Mouse (Mus musculus) liver, postnatal 0 days (tissue): ENCODE measurements around the gene Fancd2. TPM values are rescaled to one million over a fixed set of nuclear protein-coding genes. Genes with fewer than 3 reads are reported as not detected.

Experiments
- ATAC-seq: fragments of 200-750 bp; cut with Nextera tagmentation; 2 replicates; pipeline ENCODE4 v1.8.0; 2017; ENCODE audit warnings: mild to moderate bottlenecking, moderate library complexity
- DNase-seq: peaks from one replicate; pipeline ENCODE4 v3.0.0-alpha.2; 2016
- H3K27ac ChIP-seq: fragments of 300-500 bp; sonication (generic); 2 replicates; pipeline ENCODE4 v1.5.1; 2014; ENCODE audit warnings: antibody characterized with exemption, moderate library complexity, mild to moderate bottlenecking, low read depth
- H3K27me3 ChIP-seq: fragments of 300-500 bp; sonication (generic); 2 replicates; pipeline ENCODE4 v1.6.1; 2014; ENCODE audit warnings: low read length, control low read depth, mixed read lengths; ENCODE audit not compliant: insufficient read depth
- H3K36me3 ChIP-seq: fragments of 300-500 bp; sonication (generic); replicated peaks from 2 replicates; pipeline ENCODE4 v1.6.1; 2014; ENCODE audit warnings: mild to moderate bottlenecking, control low read depth, low read length, moderate library complexity, mixed read lengths; ENCODE audit not compliant: insufficient read depth
- H3K4me1 ChIP-seq: fragments of 300-500 bp; sonication (generic); 2 replicates; pipeline ENCODE4 v1.6.1; 2014; ENCODE audit warnings: antibody characterized with exemption, mild to moderate bottlenecking, control low read depth; ENCODE audit not compliant: insufficient read depth
- H3K4me2 ChIP-seq: fragments of 300-500 bp; sonication (generic); 2 replicates; pipeline ENCODE4 v1.6.1; 2014; ENCODE audit warnings: low read depth, mild to moderate bottlenecking, low read length, moderate library complexity, mixed read lengths
- H3K4me3 ChIP-seq: fragments of 300-500 bp; sonication (generic); 2 replicates; pipeline ENCODE4 v1.5.1; 2014; ENCODE audit warnings: low read depth, low read length
- H3K9ac ChIP-seq: fragments of 300-500 bp; sonication (generic); replicated peaks from 2 replicates; pipeline ENCODE4 v1.6.1; 2014; ENCODE audit warnings: mild to moderate bottlenecking, moderate library complexity
- H3K9me3 ChIP-seq: fragments of 300-500 bp; sonication (generic); 2 replicates; pipeline ENCODE4 v1.6.1; 2016; ENCODE audit warnings: mild to moderate bottlenecking, control low read depth, low read length, mixed read lengths
- CTCF ChIP-seq: sonication (generic); IDR thresholded peaks from 2 replicates; pipeline ENCODE4 v1.5.1; 2016; ENCODE audit warnings: antibody characterized with exemption, low read depth
- EP300 ChIP-seq: IDR thresholded peaks from 2 replicates; pipeline ENCODE4 v1.6.1; 2016; ENCODE audit warnings: antibody characterized with exemption, low read depth, mild to moderate bottlenecking
- WGBS: fragments of 180-500 bp; shearing (Covaris S2); extraction: QIAGEN DNeasy Blood & Tissue Kit; methylation state at CpG from one replicate; pipeline ENCODE4 v1.1.7; 2014; ENCODE audit not compliant: insufficient replicate concordance; 5-methylcytosine and 5-hydroxymethylcytosine counted together
- polyA plus RNA-seq: library from polyadenylated mRNA; unstranded; fragments of >200 nt; fragmentation: Nextera tagmentation; extraction: Ambion mirVana; gene quantifications from 2 replicates; pipeline ENCODE4 v1.2.1, GENCODE M21; 2015

Gene Fancd2
- polyA plus RNA-seq, 1 experiment from 2014 or later = 4.5 TPM

GRCm38 (mm10) chr6:113502801-113503200, 28.7 kb upstream of the Fancd2 start:
- H3K27ac ChIP-seq = no peak overlapping the region
- WGBS = 66% methylated on average over 2 of the region's 2 CpGs
- TF ChIP-seq CTCF (no peak), EP300 (no peak)
- H3K9ac ChIP-seq = no peak overlapping the region
- no peaks in the 10 kb centered on the region for H3K4me1 ChIP-seq
- no peak overlapping the region for H3K4me2 ChIP-seq
- no peaks in the 10 kb centered on the region for H3K9me3 ChIP-seq
- no peak for DNase-seq
- no peak for ATAC-seq
- peaks cover 18% of the 10 kb centered on the region; the same call in 1 of the 2 replicates for H3K27me3 ChIP-seq
- H3K36me3 ChIP-seq = no peaks in the 10 kb centered on the region
- H3K4me3 ChIP-seq = no peak overlapping the region

- no peaks in the 10 kb centered on the region for H3K9me3 ChIP-seq
- H3K9ac ChIP-seq = no peak overlapping the region
- ATAC-seq (no peak), DNase-seq (no peak)
- H3K36me3 ChIP-seq = no peaks in the 10 kb centered on the region
- H3K4me1 ChIP-seq = no peaks in the 10 kb centered on the region
- no peak overlapping the region for H3K4me3 ChIP-seq
- 88% methylated on average over 1 of the region's 1 CpGs for WGBS
- no peak overlapping the region for H3K4me2 ChIP-seq
- no peak for TF ChIP-seq EP300
- no peak for TF ChIP-seq CTCF
- peaks cover 11% of the 10 kb centered on the region; the same call in 1 of the 2 replicates for H3K27me3 ChIP-seq
- H3K27ac ChIP-seq = no peak overlapping the region
Measured at GRCm38 (mm10) chr6:113505689-113506088, 25.8 kb upstream of the Fancd2 start.

GRCm38 (mm10) chr6:113507130-113507529, 24.4 kb upstream of the Fancd2 start:
- H3K4me1 ChIP-seq = no peaks in the 10 kb centered on the region
- no peak overlapping the region for H3K27ac ChIP-seq
- H3K27me3 ChIP-seq = no peaks in the 10 kb centered on the region
- no peaks in the 10 kb centered on the region for H3K36me3 ChIP-seq
- no peak overlapping the region for H3K9ac ChIP-seq
- DNase-seq (no peak), ATAC-seq (no peak)
- no peak for TF ChIP-seq CTCF
- no peak for TF ChIP-seq EP300
- H3K4me3 ChIP-seq = no peak overlapping the region
- no peak overlapping the region for H3K4me2 ChIP-seq
- no peaks in the 10 kb centered on the region for H3K9me3 ChIP-seq

GRCm38 (mm10) chr6:113508272-113508946, 23.1 kb upstream of the Fancd2 start:
- WGBS = 66% methylated on average over 7 of the region's 7 CpGs

GRCm38 (mm10) chr6:113508947-113509280, 22.6 kb upstream of the Fancd2 start:
- Histone ChIP-seq H3K4me3 (no peak overlapping the region), H3K36me3 (0 out of 2 replicates have a peak, but pooled peaks cover 3% of the 10 kb centered on the region), H3K4me2 (no peak overlapping the region), H3K4me1 (no peaks in the 10 kb centered on the region), H3K9ac (no peak overlapping the region), H3K27ac (no peak overlapping the region), H3K9me3 (no peaks in the 10 kb centered on the region), H3K27me3 (no peaks in the 10 kb centered on the region)
- 65% methylated on average over 5 of the region's 5 CpGs for WGBS
- ATAC-seq = no peak
- TF ChIP-seq EP300 (no peak), CTCF (no peak)
- DNase-seq = no peak

More at GRCm38 (mm10) chr6:113508272-113508946, 23.1 kb upstream of the Fancd2 start:
- H3K9ac ChIP-seq = no peak overlapping the region
- no peaks in the 10 kb centered on the region for H3K27me3 ChIP-seq
- no peaks in the 10 kb centered on the region for H3K9me3 ChIP-seq
- TF ChIP-seq CTCF (no peak), EP300 (no peak)
- no peaks in the 10 kb centered on the region for H3K36me3 ChIP-seq
- DNase-seq = no peak
- H3K4me3 ChIP-seq = no peak overlapping the region
- no peak overlapping the region for H3K27ac ChIP-seq
- ATAC-seq = no peak
- H3K4me2 ChIP-seq = no peak overlapping the region
- no peaks in the 10 kb centered on the region for H3K4me1 ChIP-seq

- H3K4me2 ChIP-seq = no peak overlapping the region
- no peak for TF ChIP-seq CTCF
- no peak for TF ChIP-seq EP300
- no peak overlapping the region for H3K9ac ChIP-seq
- H3K4me1 ChIP-seq = peaks cover 3% of the 10 kb centered on the region; the same call in 1 of the 2 replicates
- ATAC-seq = no peak
- no peak overlapping the region for H3K27ac ChIP-seq
- H3K9me3 ChIP-seq = no peaks in the 10 kb centered on the region
- DNase-seq = no peak
- H3K36me3 ChIP-seq = peaks cover 53% of the 10 kb centered on the region
- 88% methylated on average over 6 of the region's 6 CpGs for WGBS
- no peaks in the 10 kb centered on the region for H3K27me3 ChIP-seq
- H3K4me3 ChIP-seq = no peak overlapping the region
Measured at GRCm38 (mm10) chr6:113513944-113514343, 17.5 kb upstream of the Fancd2 start.

- Histone ChIP-seq H3K36me3 (peaks cover 59% of the 10 kb centered on the region), H3K4me2 (no peak overlapping the region), H3K9ac (no peak overlapping the region), H3K4me1 (peaks cover 3% of the 10 kb centered on the region; the same call in 1 of the 2 replicates), H3K4me3 (no peak overlapping the region), H3K27me3 (no peaks in the 10 kb centered on the region), H3K9me3 (no peaks in the 10 kb centered on the region), H3K27ac (no peak overlapping the region)
- ATAC-seq (no peak), DNase-seq (no peak)
- WGBS = 70% methylated on average over 3 of the region's 3 CpGs
- TF ChIP-seq EP300 (no peak), CTCF (no peak)
Measured at GRCm38 (mm10) chr6:113514600-113514999, 16.9 kb upstream of the Fancd2 start.
